Mouse (Mus musculus) E14TG2a.4 (cell line): Measurements from ENCODE around the gene Rassf1.

ENCODE experiments used
- CTCF ChIP-seq: conservative IDR thresholded peaks from 2 replicates; pipeline ENCODE4 v1.5.1; 2014; ENCODE audit warnings: low read length
- NANOG ChIP-seq: IDR thresholded peaks from 2 replicates; pipeline ENCODE4 v1.6.1; 2014; ENCODE audit warnings: borderline replicate concordance, low read length, mixed read lengths

- TF ChIP-seq CTCF (no peak), NANOG (no peak)
These were observed 36.7 kb downstream of the Rassf1 start for GRCm38 (mm10) chr9:107587833-107588639.
